Mouse (Mus musculus) layer of hippocampus, postnatal 25 days (tissue): ENCODE results near the gene Kat8. TPM values are rescaled to one million over a fixed set of nuclear protein-coding genes. Genes with fewer than 3 reads are reported as not detected.

ENCODE experiments used
- total RNA-seq, 2 experiments: library from RNA; stranded (reverse); gene quantifications; 2 replicates each; pipeline ENCODE4 v1.2.3; 2021

Kat8 gene
- total RNA-seq, 2 experiments from 2014 or later = 27.8 to 33.9 TPM

Other genes starting within 250 kb of the Kat8 start
- 10 to 100 TPM; 24.0 to 25.7 TPM for gene Bcl7c, start 203.6 kb upstream of the Kat8 start, total RNA-seq
- gene Ctf1, start 199.8 kb upstream of the Kat8 start, total RNA-seq = 1 to 10 TPM; 2.4 TPM
- gene Ctf2, start 180.3 kb upstream of the Kat8 start, total RNA-seq = not detected
- gene Fbxl19, start 168.0 kb upstream of the Kat8 start, total RNA-seq = 10 to 100 TPM; 63.4 to 66.7 TPM
- 10 to 100 TPM; 28.7 to 33.2 TPM for gene Orai3, start 142.7 kb upstream of the Kat8 start, total RNA-seq
- 10 to 100 TPM; 35.1 to 50.0 TPM for gene Setd1a, start 135.8 kb upstream of the Kat8 start, total RNA-seq
- gene Gm49388, start 126.9 kb upstream of the Kat8 start, total RNA-seq = 1 to 10 TPM; 3.7 to 5.7 TPM
- gene Hsd3b7, start 111.9 kb upstream of the Kat8 start, total RNA-seq = 1 to 10 TPM; 4.5 to 5.3 TPM
- 10 to 100 TPM; 59.9 to 62.5 TPM for gene Stx4a, start 88.2 kb upstream of the Kat8 start, total RNA-seq
- 100 to 1,000 TPM; 329 to 362 TPM for gene Stx1b, start 88.0 kb upstream of the Kat8 start, total RNA-seq
- gene Zfp646, start 36.3 kb upstream of the Kat8 start, total RNA-seq = 10 to 100 TPM; 30.8 to 31.3 TPM
- gene Zfp668, start 35.7 kb upstream of the Kat8 start, total RNA-seq = 10 to 100 TPM; 20.4 to 25.8 TPM
- 1 to 10 TPM; 1.9 to 2.6 TPM for gene Prss53, start 21.5 kb upstream of the Kat8 start, total RNA-seq
- not detected for gene Gm21974, start 17.1 kb upstream of the Kat8 start, total RNA-seq
- 10 to 100 TPM; 21.6 to 30.4 TPM for gene Vkorc1, start 16.9 kb upstream of the Kat8 start, total RNA-seq
- 10 to 100 TPM; 41.4 to 51.6 TPM for gene Bckdk, start 8.4 kb upstream of the Kat8 start, total RNA-seq
- gene Prss8, start 17.6 kb downstream of the Kat8 start, total RNA-seq = under 1 TPM; 0.35 to 0.52 TPM
- 10 to 100 TPM; 10.6 to 13.5 TPM for gene Prss36, start 34.2 kb downstream of the Kat8 start, total RNA-seq
- gene Fus, start 54.9 kb downstream of the Kat8 start, total RNA-seq = 100 to 1,000 TPM; 270 to 376 TPM
- 1 to 10 TPM; 1.4 to 3.4 TPM for gene Pycard, start 81.4 kb downstream of the Kat8 start, total RNA-seq
- under 1 TPM; 0.21 to 0.25 TPM for gene Trim72, start 91.4 kb downstream of the Kat8 start, total RNA-seq
- 10 to 100 TPM; 13.1 to 13.9 TPM for gene Itgam, start 150.1 kb downstream of the Kat8 start, total RNA-seq
- gene Gm49368, start 150.2 kb downstream of the Kat8 start, total RNA-seq = not detected
- gene Itgax, start 217.0 kb downstream of the Kat8 start, total RNA-seq = under 1 TPM; 0.09 to 0.20 TPM
- 1 to 10 TPM in 1 of 2 experiments, under 1 TPM in 1; 0.79 to 1.5 TPM for gene Itgad, start 241.9 kb downstream of the Kat8 start, total RNA-seq